Mouse (Mus musculus) frontal cortex, postnatal 25 days (tissue): Measurements from ENCODE around the gene Pcyt1a.
"Not testable (repeated sequence)": the region's sequence is repeated elsewhere in the genome, so short reads cannot be mapped to it uniquely, and the experiment has no call there.

Experiments used
- DNase-seq, 2 experiments: peaks; one replicate each; pipeline ENCODE4 v3.0.0; 2022; ENCODE audit warnings: low spot score in 2 of 2

The Pcyt1a gene

GRCm38 (mm10) chr16:32434066-32434465 is 3.3 kb downstream of the Pcyt1a start:
- no peak for DNase-seq

GRCm38 (mm10) chr16:32434691-32435090 is 4.0 kb downstream of the Pcyt1a start:
- no peak for DNase-seq

DNA sequence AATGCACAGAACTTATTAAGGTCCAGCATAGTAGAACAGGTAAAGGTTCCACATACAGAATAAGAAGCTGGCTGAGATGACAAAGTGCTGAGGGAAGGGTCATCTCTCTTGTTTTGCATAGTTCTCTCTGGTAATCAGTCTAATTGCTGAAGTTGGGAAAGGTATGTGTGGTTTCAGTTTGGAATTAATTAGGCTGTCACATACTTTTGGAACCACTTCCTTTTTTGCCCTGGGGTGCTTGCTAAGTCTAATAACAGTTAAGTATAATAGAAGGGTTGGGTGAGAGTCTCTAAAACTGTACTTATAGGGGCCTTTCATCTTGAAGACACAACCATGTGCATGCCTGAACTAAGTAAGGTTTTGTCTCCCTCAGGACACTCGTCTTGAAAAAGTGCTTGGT is 5.9 kb downstream of the Pcyt1a start:
- no peak for DNase-seq

DNA sequence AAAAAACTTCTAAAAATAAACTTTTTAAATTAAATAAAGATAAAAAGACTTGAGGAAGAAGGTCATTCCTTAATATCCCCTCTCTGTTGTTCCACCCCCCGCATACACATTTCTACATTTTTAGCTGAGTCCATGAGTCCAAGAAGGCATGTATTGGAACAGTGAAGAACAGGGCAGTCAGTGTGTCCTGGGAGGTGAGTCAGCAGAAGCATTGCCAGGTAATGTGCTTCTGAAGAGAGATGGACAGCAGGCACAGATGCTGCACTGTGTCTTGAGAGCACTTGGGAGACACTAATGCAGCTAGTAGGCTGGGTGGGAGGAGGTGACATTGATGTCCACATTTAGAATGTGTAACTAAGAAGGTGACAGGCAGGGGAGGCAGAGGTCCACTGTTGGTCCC is 6.5 kb downstream of the Pcyt1a start:
- no peak for DNase-seq

DNA sequence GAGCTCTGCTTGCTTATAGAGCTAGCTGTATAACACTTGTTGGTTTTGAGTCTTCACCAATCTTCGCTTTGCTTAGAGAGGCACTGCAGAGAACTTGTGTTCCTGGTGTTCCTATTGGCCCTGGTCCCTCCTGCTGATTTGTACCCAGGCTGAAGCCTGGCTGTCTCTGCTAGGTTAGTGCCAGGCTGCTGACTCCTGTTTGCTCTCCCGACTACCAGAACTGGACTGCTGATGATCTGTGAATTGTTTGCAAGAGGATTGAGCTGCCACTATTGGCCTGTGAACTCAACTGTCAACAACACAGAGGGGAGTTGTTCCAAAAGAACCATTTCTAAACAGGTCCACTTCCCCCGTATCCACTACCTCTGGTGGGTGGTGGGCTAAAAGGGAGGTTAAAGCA is 10.7 kb downstream of the Pcyt1a start:
- no peak for DNase-seq

GRCm38 (mm10) chr16:32444615-32445014 is 13.9 kb downstream of the Pcyt1a start:
- DNase-seq, result not testable (repeated sequence)

- no peak for DNase-seq
Measured at GRCm38 (mm10) chr16:32445558-32445957, 14.8 kb downstream of the Pcyt1a start.

DNA sequence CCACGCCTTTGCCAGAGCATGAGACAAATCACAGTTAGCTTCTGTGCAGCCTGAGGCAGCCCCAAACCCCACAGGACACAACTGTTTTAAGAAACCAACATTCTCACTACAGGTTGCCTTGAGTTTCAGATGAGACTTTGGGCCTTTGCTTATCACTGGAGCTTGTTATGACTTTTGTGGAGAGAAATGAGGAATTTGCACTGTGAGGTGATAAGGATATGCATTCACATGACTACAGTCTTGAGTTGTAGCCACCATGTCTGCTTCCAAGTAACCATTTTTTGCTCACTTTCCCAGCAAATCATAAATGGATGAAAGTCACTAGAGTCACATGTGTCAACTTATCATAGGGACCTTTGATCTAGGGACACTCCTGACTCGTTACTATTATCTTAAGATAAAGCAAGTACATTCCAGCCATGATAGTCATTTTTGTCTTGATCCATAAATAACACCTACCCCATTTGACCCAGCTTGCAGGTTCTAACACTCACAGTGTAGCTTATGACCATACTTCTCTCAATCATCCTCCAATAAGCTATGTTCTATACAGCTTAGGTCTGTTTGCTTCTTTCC is 15.9 kb downstream of the Pcyt1a start:
- DNase-seq, result no peak

DNA sequence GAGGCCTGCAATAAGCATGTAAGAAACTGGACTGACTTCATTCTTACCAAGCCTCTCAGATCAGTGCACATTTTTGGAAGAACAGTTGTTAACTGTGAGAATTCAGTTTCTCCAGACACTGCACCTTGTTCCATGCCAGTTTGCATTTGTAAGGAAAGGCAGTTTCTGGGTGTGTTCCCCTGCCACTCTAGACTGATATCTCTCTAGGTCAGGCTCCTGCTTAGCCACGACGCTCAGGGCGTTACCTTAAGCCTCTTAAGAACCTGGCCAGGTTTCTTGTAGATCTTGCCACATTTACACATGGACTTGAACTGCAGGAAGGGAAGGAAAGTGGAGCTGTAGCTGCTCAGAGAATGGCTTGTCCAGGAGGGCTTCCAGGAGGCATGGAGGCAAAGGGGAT is 18.9 kb downstream of the Pcyt1a start:
- no peak for DNase-seq

GRCm38 (mm10) chr16:32450133-32450532 is 19.4 kb downstream of the Pcyt1a start:
- no peak for DNase-seq

- no peak for DNase-seq
Measured at GRCm38 (mm10) chr16:32453102-32453501, 22.4 kb downstream of the Pcyt1a start.

DNA sequence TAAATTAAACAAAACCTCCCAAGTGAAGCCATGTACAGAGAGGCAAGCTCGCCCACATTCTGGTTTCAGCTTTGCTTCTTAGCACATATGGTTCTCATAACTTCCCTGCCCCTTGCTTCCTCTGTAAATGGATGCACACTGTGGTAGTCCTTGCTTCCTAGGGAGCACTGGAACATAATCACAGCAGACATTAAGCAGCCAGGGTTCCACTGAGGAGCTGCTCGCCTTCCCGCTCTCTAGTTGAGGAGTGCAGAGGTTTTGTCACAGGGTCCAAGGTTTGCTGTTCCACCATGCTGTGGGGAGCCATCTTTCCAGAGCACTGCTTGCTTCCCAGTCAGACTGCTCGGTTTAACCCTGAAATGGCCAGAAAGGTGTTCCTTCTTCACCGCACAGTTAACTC is 23.9 kb downstream of the Pcyt1a start:
- DNase-seq, result no peak

DNA sequence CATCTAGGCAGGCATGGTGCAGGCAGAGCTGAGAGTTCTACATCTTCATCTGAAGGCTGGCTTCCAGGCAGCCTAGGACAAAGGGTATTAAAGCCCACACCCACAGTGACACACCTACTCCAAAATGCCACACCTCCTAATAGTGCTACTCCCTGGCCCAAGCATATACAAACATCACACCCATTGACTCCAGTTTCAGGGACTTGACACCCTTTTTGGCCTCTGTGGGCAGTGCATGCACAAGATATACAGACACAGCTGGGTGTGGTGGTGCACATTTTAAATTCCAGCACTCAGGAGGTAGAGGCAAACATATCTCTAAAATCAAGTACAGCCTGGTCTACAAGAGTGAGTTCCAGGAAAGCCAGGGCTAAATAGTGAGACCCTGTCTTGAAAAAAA is 25.4 kb downstream of the Pcyt1a start:
- no peak for DNase-seq

GRCm38 (mm10) chr16:32456761-32457160 is 26.0 kb downstream of the Pcyt1a start:
- no peak for DNase-seq

DNA sequence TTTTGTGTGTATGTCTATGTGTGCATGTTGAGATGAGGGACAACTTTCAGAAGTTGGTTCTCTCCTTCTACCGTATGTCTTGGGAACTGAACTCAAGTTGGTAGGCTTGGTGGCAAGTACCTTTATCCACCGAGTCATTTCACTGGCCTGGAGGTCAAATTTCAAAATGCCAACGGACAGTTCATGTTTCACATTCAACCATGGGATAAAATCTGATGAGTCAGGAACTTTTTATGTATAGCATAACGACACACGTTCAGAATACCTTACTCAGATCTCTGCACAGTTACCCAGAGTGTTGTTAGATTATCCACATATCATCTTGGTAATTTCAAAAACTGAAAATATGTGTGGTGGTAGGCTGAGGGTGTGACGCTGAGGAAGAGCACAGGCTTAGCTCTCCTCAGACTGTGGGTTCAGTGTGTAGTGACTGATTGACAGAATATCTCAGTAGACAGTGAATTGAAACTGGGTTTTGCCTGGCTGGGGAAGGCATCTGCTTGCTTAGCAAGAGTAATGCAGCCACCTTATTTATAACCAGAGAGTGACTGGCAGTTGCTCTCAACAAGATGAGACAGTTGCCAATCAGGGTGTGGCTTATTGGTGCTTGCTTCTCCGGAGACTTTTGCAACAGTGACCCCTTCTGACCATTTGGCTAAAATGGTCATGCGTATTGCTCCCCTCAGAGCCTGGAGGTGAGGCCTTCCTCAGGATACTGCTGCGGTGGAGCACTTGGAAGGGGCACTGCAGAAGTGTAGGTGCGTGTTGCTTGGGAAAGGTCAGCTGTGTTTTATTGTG is 27.1 kb downstream of the Pcyt1a start:
- no peak for DNase-seq

DNA sequence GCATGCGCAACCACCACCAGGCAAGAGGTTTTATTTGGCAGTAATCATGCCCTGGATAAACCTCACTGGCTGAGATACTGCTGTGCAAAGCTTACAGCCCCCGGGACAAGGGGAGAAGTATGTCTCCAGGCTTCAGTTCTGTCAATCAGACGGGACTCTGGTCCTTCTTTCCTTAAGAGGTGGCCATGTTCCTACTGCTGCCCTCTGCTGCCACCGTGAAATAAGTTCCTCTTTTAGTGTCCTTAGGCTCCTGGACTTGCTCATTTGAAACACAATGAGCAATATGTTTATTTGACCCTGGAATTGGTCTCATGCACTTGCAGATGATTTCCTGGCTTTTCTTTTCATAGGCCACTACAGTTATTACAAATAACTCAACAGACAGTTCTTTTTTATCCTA is 29.8 kb downstream of the Pcyt1a start:
- DNase-seq, result no peak

DNA sequence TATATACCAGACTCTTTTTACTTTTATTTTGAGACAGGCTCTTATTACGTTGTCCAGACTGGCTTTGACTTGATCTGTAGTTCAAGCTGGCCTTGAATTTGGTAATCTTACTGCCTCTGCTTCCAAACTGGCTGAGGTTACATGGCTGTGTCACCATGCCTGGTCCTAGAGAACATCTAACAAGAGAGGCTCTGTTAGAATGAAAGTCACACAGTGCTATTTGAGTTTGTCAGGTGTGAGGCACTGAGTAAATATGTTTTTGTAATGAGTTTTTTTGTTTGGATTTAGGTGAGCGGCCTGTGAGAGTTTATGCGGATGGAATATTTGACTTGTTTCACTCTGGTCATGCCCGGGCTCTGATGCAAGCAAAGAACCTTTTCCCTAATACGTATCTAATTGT is 31.0 kb downstream of the Pcyt1a start:
- no peak for DNase-seq

GRCm38 (mm10) chr16:32462950-32463349 is 32.2 kb downstream of the Pcyt1a start:
- DNase-seq, result no peak

- no peak for DNase-seq
Measured at GRCm38 (mm10) chr16:32463426-32463825, 32.7 kb downstream of the Pcyt1a start.

- no peak for DNase-seq
Measured at GRCm38 (mm10) chr16:32464908-32465307, 34.2 kb downstream of the Pcyt1a start.

- no peak for DNase-seq
Measured at GRCm38 (mm10) chr16:32468488-32468887, 37.8 kb downstream of the Pcyt1a start.

GRCm38 (mm10) chr16:32469404-32470105 is 38.8 kb downstream of the Pcyt1a start:
- DNase-seq, result no peak
